Mouse (Mus musculus) ES-Bruce4 (cell line): ENCODE measurements around the gene Cul5.

Experiments
- CTCF ChIP-seq: IDR thresholded peaks from one replicate; pipeline ENCODE4 v1.8.1; 2011; ENCODE audit warnings: low read depth, low read length
- EP300 ChIP-seq: IDR thresholded peaks from 2 replicates; pipeline ENCODE4 v1.6.1; 2011; ENCODE audit warnings: low read depth, low read length; ENCODE audit not compliant: insufficient read depth

DNA sequence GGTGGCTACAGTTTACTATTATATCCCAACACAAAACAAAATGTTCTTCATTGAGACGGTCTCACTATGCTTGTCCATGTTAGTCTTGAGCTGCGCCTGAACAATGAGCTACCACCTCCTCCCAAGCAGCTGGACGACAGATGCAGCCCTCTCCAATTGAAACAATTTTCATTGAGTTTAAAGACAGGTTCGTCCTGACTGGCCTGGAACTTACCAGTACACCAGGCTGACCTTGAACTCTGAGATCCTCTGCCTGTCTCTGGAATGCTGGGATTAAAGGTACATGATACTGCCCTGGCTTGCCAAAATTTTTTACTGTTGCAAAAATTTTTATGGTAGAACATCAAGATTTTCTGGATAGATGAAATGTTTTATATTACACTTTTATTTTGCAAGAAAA, 55.5 kb downstream of the Cul5 start:
- TF ChIP-seq CTCF: no peak
- TF ChIP-seq EP300: no peak
